Mouse (Mus musculus) ES-E14 (cell line): Measurements from ENCODE around the gene Serpina16. TPM values are rescaled to one million over a fixed set of nuclear protein-coding genes. Genes with fewer than 3 reads are reported as not detected.

Source experiments
- DNase-seq: peaks from one replicate; pipeline ENCODE4 v3.0.0-alpha.2; 2013; ENCODE audit warnings: low read depth, low spot score
- H3K27ac ChIP-seq: 2 replicates; pipeline ENCODE4 v1.5.1; 2012; ENCODE audit warnings: low read depth, mild to moderate bottlenecking, low read length, moderate library complexity, mixed read lengths; ENCODE audit not compliant: poor library complexity, insufficient read depth, severe bottlenecking
- H3K36me3 ChIP-seq: 2 replicates; pipeline ENCODE4 v1.6.1; 2012; ENCODE audit warnings: mild to moderate bottlenecking, low read length, moderate library complexity, mixed read lengths; ENCODE audit not compliant: control insufficient read depth, poor library complexity, insufficient read depth, severe bottlenecking
- H3K4me1 ChIP-seq, 2 experiments: fragments of 150-350 bp in 1 of 2; sonication (generic) in 1 of 2; 2 replicates each; pipeline ENCODE4 v1.6.1; 2012; ENCODE audit warnings: low read length in 2 of 2, mild to moderate bottlenecking in 1 of 2, mixed read lengths in 1 of 2; ENCODE audit not compliant: control insufficient read depth in 2 of 2, insufficient read depth in 2 of 2, poor library complexity in 1 of 2
- H3K4me3 ChIP-seq, 2 experiments: fragments of 150-350 bp in 1 of 2; sonication (generic) in 1 of 2; 2 replicates each; pipeline ENCODE4 v1.5.1; 2012; ENCODE audit warnings: low read length in 2 of 2, low read depth in 1 of 2, mild to moderate bottlenecking in 1 of 2, mixed read lengths in 1 of 2; ENCODE audit not compliant: insufficient read depth in 1 of 2, poor library complexity in 1 of 2, severe bottlenecking in 1 of 2
- H3K9ac ChIP-seq: 2 replicates; pipeline ENCODE4 v1.6.1; 2012; ENCODE audit warnings: low read depth, mild to moderate bottlenecking, low read length, mixed read lengths; ENCODE audit not compliant: poor library complexity, insufficient read depth, severe bottlenecking
- H3K9me3 ChIP-seq: fragments of 150-350 bp; sonication (generic); 2 replicates; pipeline ENCODE4 v1.6.1; 2012; ENCODE audit warnings: low read depth, mild to moderate bottlenecking, low read length; ENCODE audit not compliant: control insufficient read depth, insufficient read depth
- CHD2 ChIP-seq: IDR thresholded peaks from 2 replicates; pipeline ENCODE4 v1.6.1; 2014; ENCODE audit warnings: mild to moderate bottlenecking, low read depth, low read length, inconsistent platforms
- HCFC1 ChIP-seq: IDR thresholded peaks from 2 replicates; pipeline ENCODE4 v1.6.1; 2012; ENCODE audit warnings: low read length, inconsistent platforms, borderline replicate concordance; ENCODE audit not compliant: insufficient read depth
- MAFK ChIP-seq: IDR thresholded peaks from 2 replicates; pipeline ENCODE4 v1.6.1; 2014; ENCODE audit warnings: mild to moderate bottlenecking, low read depth, low read length, inconsistent platforms; ENCODE audit not compliant: insufficient read depth
- ZC3H11A ChIP-seq: IDR thresholded peaks from 2 replicates; pipeline ENCODE4 v1.6.1; 2012; ENCODE audit warnings: low read depth, mild to moderate bottlenecking, inconsistent platforms, low read length, borderline replicate concordance
- ZNF384 ChIP-seq: IDR thresholded peaks from 2 replicates; pipeline ENCODE4 v1.6.1; 2012; ENCODE audit warnings: low read depth, low read length, inconsistent platforms
- in situ Hi-C, 2 experiments: fragments of 600-800 bp; cut with MboI; formaldehyde crosslinking; loops; one replicate each; pipeline ENCODE4 v1.15.1; 2025; ENCODE audit warnings: low sequenced_read_pairs in 2 of 2, inconsistent platforms in 1 of 2; ENCODE audit not compliant: unreplicated experiment in 2 of 2
- total RNA-seq: library from RNA; depleted of rRNA; stranded (reverse); fragments of 300-350 nt; gene quantifications from 2 replicates; pipeline ENCODE4 v1.2.3, GENCODE M21; 2012

Gene Serpina16
- total RNA-seq, 1 experiment, result not detected

- H3K36me3 ChIP-seq, result no peaks in the 10 kb centered on the region
- TF ChIP-seq ZC3H11A (no peak), ZNF384 (no peak), HCFC1 (no peak), MAFK (no peak), CHD2 (no peak)
- H3K9me3 ChIP-seq, result no peaks in the 10 kb centered on the region
- in situ Hi-C loops, result no loop called here
- no peak overlapping the region for H3K9ac ChIP-seq
- H3K4me3 ChIP-seq, result no peak overlapping the region
- no peaks in the 10 kb centered on the region for H3K4me1 ChIP-seq
- H3K27ac ChIP-seq, result no peak overlapping the region
- DNase-seq, result no peak
Measured at GRCm38 (mm10) chr12:103700144-103700750, 24.3 kb upstream of the Serpina16 start.

GRCm38 (mm10) chr12:103695429-103695828, 19.5 kb upstream of the Serpina16 start, which contains the start of gene Serpina1f:
TSS of gene Serpina1f (minus strand) at chr12:103695529.
- no peak within 1 kb of the TSS for H3K9ac ChIP-seq
- H3K36me3 ChIP-seq, result no peaks in the 10 kb centered on the region
- in situ Hi-C loops, result no loop called here
- no peak within 1 kb of the TSS for H3K27ac ChIP-seq
- no peak within 1 kb of the TSS for H3K4me3 ChIP-seq
- no peaks in the 10 kb centered on the region for H3K9me3 ChIP-seq
- no peak for DNase-seq
- TF ChIP-seq CHD2, result no peak
- no peak for TF ChIP-seq MAFK
- no peak for TF ChIP-seq ZNF384
- no peak for TF ChIP-seq HCFC1
- no peak for TF ChIP-seq ZC3H11A
- no peaks in the 10 kb centered on the region for H3K4me1 ChIP-seq

- TF ChIP-seq HCFC1, result no peak
- Histone ChIP-seq H3K27ac (no peak overlapping the region), H3K9me3 (no peaks in the 10 kb centered on the region), H3K36me3 (no peaks in the 10 kb centered on the region), H3K9ac (no peak overlapping the region), H3K4me1 (no peaks in the 10 kb centered on the region), H3K4me3 (no peak overlapping the region)
- DNase-seq, result no peak
- in situ Hi-C loops, result no loop called here
Measured at GRCm38 (mm10) chr12:103688221-103688814, 12.4 kb upstream of the Serpina16 start.

- no peaks in the 10 kb centered on the region for H3K4me1 ChIP-seq
- no peak overlapping the region for H3K9ac ChIP-seq
- H3K27ac ChIP-seq, result no peak overlapping the region
- no peaks in the 10 kb centered on the region for H3K36me3 ChIP-seq
- no peak for DNase-seq
- in situ Hi-C loops, result no loop called here
- no peaks in the 10 kb centered on the region for H3K9me3 ChIP-seq
- no peak overlapping the region for H3K4me3 ChIP-seq
- TF ChIP-seq MAFK (no peak), ZNF384 (no peak), CHD2 (no peak), ZC3H11A (no peak), HCFC1 (no peak)
Measured at GRCm38 (mm10) chr12:103687021-103687420, 11.1 kb upstream of the Serpina16 start.

GRCm38 (mm10) chr12:103686050-103686449, 10.1 kb upstream of the Serpina16 start:
- TF ChIP-seq CHD2, result no peak
- TF ChIP-seq ZC3H11A, result no peak
- no peak for TF ChIP-seq MAFK
- no peak for TF ChIP-seq HCFC1
- no peak for TF ChIP-seq ZNF384
- no peaks in the 10 kb centered on the region for H3K36me3 ChIP-seq
- no peak for DNase-seq
- H3K4me3 ChIP-seq, result no peak overlapping the region
- H3K4me1 ChIP-seq, result no peaks in the 10 kb centered on the region
- H3K9me3 ChIP-seq, result no peaks in the 10 kb centered on the region
- in situ Hi-C loops, result no loop called here
- no peak overlapping the region for H3K27ac ChIP-seq
- no peak overlapping the region for H3K9ac ChIP-seq
